Mouse (Mus musculus) bone marrow, adult 2 months (tissue): ENCODE results near the gene Nrxn2. TPM values are rescaled to one million over a fixed set of nuclear protein-coding genes. Genes with fewer than 3 reads are reported as not detected.

Experiments
- H3K27ac ChIP-seq: fragments of 200-500 bp; 2 replicates; pipeline ENCODE4 v1.5.1; 2012; ENCODE audit warnings: low read depth, mild to moderate bottlenecking, control low read depth, inconsistent platforms, low read length; ENCODE audit not compliant: control insufficient read depth, poor library complexity, insufficient read depth
- H3K4me1 ChIP-seq: fragments of 200-500 bp; 2 replicates; pipeline ENCODE4 v1.6.1; 2011; ENCODE audit warnings: low read length; ENCODE audit not compliant: control insufficient read depth, insufficient read depth
- H3K4me3 ChIP-seq: fragments of 200-500 bp; replicated peaks from 2 replicates; pipeline ENCODE3; 2011; ENCODE audit warnings: mild to moderate bottlenecking, low read depth, low read length, control low read depth; ENCODE audit not compliant: control insufficient read depth
- CTCF ChIP-seq: fragments of 200-500 bp; IDR thresholded peaks from 2 replicates; pipeline ENCODE4 v1.5.1; 2011; ENCODE audit warnings: low read length, control low read depth; ENCODE audit not compliant: control insufficient read depth, insufficient read depth
- POLR2A ChIP-seq: fragments of 200-500 bp; IDR thresholded peaks from 2 replicates; pipeline ENCODE4 v1.6.1; 2011; ENCODE audit warnings: low read depth, mild to moderate bottlenecking, control low read depth, low read length, borderline replicate concordance; ENCODE audit not compliant: control insufficient read depth
- WGBS: fragments of 180-500 bp; shearing (Covaris S2); methylation state at CpG from one replicate; pipeline ENCODE4 v1.1.7; 2018; 5-methylcytosine and 5-hydroxymethylcytosine counted together
- polyA plus RNA-seq: library from polyadenylated mRNA; stranded (reverse); fragments of >200 nt; gene quantifications from 2 replicates; pipeline ENCODE4 v1.2.4, GENCODE M21; 2011; ENCODE audit warnings: low replicate concordance; ENCODE audit not compliant: missing spikeins, insufficient read depth, insufficient read length

The Nrxn2 gene
- polyA plus RNA-seq, 1 experiment: 8.8 TPM

- H3K4me1 ChIP-seq: peaks cover 1% of the 10 kb centered on the region; the same call in 1 of the 2 replicates
- no peak overlapping the region; the same call in 1 of the 2 replicates for H3K27ac ChIP-seq
- 21% methylated on average over 5 of the region's 5 CpGs for WGBS
- no peak overlapping the region for H3K4me3 ChIP-seq
- TF ChIP-seq CTCF: no peak
- peak; percentile 18; the same call in 1 of the 2 replicates for TF ChIP-seq POLR2A
These were observed 56.6 kb downstream of the Nrxn2 start for GRCm38 (mm10) chr19:6475129-6475528.

GRCm38 (mm10) chr19:6477007-6477406 lies 58.5 kb downstream of the Nrxn2 start:
- no peak overlapping the region for H3K4me3 ChIP-seq
- TF ChIP-seq POLR2A (no peak), CTCF (no peak)
- H3K4me1 ChIP-seq: peaks cover 1% of the 10 kb centered on the region; the same call in 1 of the 2 replicates
- no peak overlapping the region for H3K27ac ChIP-seq
- 63% methylated on average over 4 of the region's 4 CpGs for WGBS

- Histone ChIP-seq H3K4me1 (peaks cover 1% of the 10 kb centered on the region; the same call in 1 of the 2 replicates), H3K27ac (no peak overlapping the region), H3K4me3 (no peak overlapping the region)
- 75% methylated on average over 2 of the region's 2 CpGs for WGBS
- TF ChIP-seq POLR2A (no peak), CTCF (no peak)
These were observed 60.0 kb downstream of the Nrxn2 start for GRCm38 (mm10) chr19:6478566-6478965.

- Histone ChIP-seq H3K4me3 (no peak overlapping the region), H3K4me1 (no peaks in the 10 kb centered on the region), H3K27ac (no peak overlapping the region)
- TF ChIP-seq CTCF (no peak), POLR2A (no peak)
- WGBS: 86% methylated on average over 6 of the region's 6 CpGs
These were observed 64.4 kb downstream of the Nrxn2 start for GRCm38 (mm10) chr19:6482886-6483285.

- no peak overlapping the region for H3K4me3 ChIP-seq
- 0 out of 2 replicates have a peak overlapping the region, but pooled peaks have one; percentile 4 for H3K27ac ChIP-seq
- no peak for TF ChIP-seq CTCF
- TF ChIP-seq POLR2A: no peak
- 33% methylated on average over 13 of the region's 13 CpGs for WGBS
- no peaks in the 10 kb centered on the region for H3K4me1 ChIP-seq
These were observed 66.6 kb downstream of the Nrxn2 start for GRCm38 (mm10) chr19:6485059-6485630.

GRCm38 (mm10) chr19:6489030-6489429 lies 70.5 kb downstream of the Nrxn2 start:
- WGBS: 2% methylated on average over 4 of the region's 4 CpGs
- no peaks in the 10 kb centered on the region for H3K4me1 ChIP-seq
- no peak overlapping the region for H3K4me3 ChIP-seq
- H3K27ac ChIP-seq: no peak overlapping the region
- TF ChIP-seq POLR2A (no peak), CTCF (peak; percentile 98)

GRCm38 (mm10) chr19:6491538-6491937 lies 73.0 kb downstream of the Nrxn2 start:
- 78% methylated on average over 8 of the region's 8 CpGs for WGBS
- TF ChIP-seq CTCF (no peak), POLR2A (no peak)
- Histone ChIP-seq H3K4me1 (no peaks in the 10 kb centered on the region), H3K27ac (no peak overlapping the region), H3K4me3 (no peak overlapping the region)

GRCm38 (mm10) chr19:6492124-6492523 lies 73.6 kb downstream of the Nrxn2 start:
- TF ChIP-seq POLR2A (no peak), CTCF (peak; percentile 56)
- Histone ChIP-seq H3K4me3 (no peak overlapping the region), H3K27ac (no peak overlapping the region), H3K4me1 (no peaks in the 10 kb centered on the region)
- WGBS: 22% methylated on average over 12 of the region's 12 CpGs

- 73% methylated on average over 7 of the region's 7 CpGs for WGBS
- no peak overlapping the region for H3K27ac ChIP-seq
- no peak overlapping the region for H3K4me3 ChIP-seq
- H3K4me1 ChIP-seq: no peaks in the 10 kb centered on the region
- TF ChIP-seq CTCF (no peak), POLR2A (no peak)
These were observed 74.7 kb downstream of the Nrxn2 start for GRCm38 (mm10) chr19:6493219-6493618.
